Mouse (Mus musculus) 3T3-L1 (cell line): ENCODE measurements around the gene Fam102b.

Experiments
- DNase-seq: peaks from one replicate; pipeline ENCODE4 v3.0.0-alpha.2; 2015; ENCODE audit warnings: low read depth, low spot score

Gene Fam102b

DNA sequence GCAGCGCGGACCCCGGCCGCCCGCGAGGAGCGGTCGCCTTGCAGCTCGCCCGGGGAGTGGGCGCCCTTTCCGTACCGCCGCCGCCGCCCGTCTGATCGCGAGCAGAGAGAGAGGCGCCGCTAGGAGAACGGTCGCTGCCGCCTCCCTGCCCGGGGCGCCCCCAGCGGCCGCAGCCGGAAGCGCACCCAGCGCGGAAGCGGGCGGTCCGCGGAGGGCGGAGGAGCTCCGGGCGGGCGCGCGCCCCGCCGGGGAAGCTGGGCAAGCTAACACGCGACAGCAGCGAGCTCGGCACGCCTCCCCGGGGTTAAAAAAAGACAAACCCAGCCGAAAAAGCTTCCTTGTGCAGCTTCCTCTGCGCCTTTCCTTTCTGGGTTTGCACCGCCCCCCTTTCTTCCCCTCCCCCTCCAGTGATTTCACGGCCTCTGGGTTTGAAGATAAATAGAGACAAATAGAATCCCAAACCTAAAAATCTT, at the start of gene Fam102b:
Fam102b (minus strand) TSS at position 93 of the 473 bp plus-strand sequence.
- peak; percentile 92 for DNase-seq

- DNase-seq: peak; percentile 83
These were observed 35.6 kb upstream of the Fam102b start for GRCm38 (mm10) chr3:109062989-109063388.

DNA sequence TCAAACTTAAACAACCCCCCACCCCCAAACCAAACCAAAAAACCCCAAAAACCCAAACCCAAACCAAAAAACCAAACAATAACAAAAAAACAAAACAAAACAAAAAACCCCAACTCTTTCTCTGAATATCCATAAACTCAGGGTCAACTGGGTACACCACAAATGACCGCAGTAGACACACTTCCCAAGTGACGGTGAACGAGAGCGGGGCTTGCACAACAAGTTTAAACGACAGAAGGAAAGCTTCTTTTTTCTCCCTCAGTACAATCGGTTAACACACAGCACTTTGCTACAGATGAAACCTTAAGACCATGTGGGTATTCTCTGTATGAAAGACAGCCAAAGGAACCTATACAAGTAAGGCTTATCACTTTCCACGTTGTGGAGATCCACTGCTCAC, 35.0 kb upstream of the Fam102b start:
- DNase-seq: no peak

GRCm38 (mm10) chr3:109059903-109060302, 32.5 kb upstream of the Fam102b start:
- DNase-seq: peak; percentile 38

- DNase-seq: peak; percentile 48
These were observed 24.5 kb upstream of the Fam102b start for GRCm38 (mm10) chr3:109051946-109052331.

DNA sequence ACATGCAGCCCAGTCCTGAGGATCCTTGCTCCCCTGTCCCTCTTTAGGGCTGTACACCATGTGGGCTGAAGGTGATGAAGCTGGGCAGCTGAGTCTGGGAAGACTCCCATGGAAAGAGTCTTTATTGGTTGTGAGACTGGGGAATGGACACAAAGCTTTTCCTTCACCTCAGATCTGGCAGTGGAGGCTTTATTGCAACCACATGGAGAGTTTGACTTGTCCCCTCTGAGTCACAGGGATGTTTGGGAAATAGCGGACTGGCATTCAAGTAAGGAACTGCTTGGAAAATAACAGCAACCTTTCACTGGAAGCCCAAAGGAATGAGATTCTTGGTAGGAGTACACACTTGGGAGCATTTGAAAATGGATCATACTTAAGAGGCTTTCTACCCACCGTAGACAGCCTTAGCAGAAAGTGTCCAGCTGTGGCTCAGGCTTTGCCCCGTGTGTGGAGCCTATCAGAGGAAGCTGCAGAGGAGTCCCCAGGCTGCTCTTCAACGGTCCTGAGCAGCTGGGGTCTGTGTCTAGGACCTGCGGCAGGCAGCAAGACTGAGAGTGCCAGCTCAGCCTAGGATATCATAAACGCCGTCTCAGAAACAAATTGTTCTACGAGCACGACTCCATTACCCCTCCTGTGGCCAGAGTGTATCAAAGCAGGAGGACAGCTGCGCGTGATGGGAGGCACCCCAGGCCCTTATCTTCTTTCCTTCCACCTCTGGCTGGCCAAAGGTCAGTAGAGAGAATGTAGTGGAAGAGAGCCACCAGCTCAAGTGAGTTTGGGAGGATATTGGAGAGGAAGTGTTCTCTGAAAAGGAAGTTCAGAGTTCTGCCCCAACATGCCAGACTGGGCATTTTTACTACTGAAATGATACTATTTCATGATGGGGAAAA, 23.9 kb upstream of the Fam102b start:
- DNase-seq: peak; percentile 86

DNA sequence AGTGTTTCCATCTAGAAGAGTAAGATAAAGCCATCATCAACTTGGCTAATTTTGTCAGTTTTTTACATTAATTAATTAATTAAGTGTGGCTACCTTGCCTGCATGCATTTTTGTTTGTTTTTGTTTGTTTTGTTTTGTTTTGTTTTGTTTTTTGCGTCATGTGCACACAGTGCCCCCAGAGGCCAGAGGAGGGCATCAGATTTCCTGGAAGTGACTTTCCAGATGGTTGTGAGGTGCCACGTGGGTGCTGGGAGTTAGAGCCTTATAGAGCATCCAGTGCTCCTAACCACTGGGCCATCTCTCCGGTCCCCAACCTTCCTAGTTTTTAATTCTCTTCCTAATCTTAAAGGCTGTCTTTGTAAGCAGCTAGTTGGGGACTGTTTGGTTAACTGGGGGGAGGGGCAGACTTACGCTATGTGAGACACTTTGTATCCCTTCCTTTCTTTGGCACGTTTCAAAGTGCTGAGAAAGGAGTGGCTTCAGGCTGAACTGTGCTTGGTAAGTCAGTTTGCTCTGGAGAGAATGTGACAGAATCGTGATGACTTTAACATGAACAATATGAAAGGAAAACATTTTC, 20.4 kb upstream of the Fam102b start:
- DNase-seq: no peak

DNA sequence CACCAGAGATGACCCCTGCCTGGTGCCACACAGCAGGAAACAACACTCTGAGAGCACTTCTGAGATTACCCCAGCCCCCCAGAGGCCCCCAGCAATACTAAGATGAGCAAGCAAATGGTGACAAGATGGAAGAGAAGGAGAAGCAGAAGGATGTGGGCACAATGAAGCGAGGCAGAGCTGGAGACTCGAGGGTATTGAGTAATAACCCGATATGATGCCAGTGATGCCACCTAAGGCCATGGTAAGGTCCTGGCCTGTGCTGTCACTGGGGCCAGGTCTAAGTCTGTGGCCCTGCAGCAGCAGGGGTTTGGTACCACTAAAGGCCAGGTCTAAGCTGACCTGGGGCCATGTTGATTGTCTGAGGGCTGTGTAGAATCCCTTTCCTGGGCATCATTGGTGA, 19.0 kb upstream of the Fam102b start:
- DNase-seq: no peak

DNA sequence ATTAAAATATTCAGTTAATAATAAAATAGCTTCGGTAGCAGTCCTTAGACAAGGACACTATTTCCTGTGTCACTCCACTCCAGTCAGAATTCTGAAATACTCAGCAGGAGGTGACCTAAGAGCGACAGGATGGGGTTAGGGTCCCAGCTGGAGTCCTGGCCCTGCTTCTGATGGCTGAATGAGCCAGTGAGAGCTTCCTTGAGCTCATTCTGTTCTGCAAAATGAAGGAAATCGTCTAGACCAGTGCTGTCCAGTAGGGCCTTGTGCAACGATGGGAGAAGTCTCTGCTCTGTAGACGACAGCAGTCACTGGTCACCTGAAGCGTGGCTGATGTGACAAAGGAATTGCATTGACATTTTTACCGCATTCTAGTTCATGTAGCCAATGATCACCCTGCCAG, 16.0 kb upstream of the Fam102b start:
- DNase-seq: no peak

DNA sequence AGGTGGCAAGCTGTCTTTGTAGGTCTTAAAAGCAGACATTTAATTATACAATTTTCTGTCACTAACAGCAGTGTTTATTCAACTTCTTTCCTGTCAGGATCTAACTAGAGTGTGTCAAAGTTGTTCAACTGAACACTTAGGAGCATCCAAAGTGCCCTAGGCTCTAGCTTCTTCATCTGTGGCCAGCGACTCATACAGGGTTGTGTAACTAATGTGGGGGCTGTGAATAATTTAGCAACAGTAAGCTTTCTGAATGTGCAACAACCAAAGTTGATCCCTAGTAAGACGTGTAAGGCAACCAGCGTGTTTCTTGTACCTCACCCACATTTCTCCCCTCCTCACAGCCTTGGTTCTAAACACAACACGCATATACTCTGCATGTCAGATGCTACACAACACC, 13.5 kb upstream of the Fam102b start:
- DNase-seq: peak; percentile 85

DNA sequence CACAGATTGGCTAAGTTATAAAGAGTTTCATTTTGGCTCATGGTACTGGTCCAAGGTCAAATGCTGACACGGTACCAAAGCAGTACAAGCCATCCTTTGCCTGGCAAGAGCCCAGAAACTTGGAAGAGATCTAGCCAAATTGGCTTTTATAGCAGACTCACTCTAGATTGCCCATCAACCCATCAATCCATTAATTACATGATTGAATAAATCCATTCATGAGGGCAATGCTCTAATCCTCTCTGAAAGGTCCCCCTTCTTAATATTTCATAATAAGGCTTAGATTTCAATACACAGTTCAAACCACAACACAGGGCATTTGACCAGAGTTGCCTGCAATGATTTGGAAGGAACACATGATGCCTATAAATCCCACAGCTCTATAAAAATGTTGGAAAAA, 7.0 kb upstream of the Fam102b start:
- no peak for DNase-seq

GRCm38 (mm10) chr3:109032306-109032705, 4.9 kb upstream of the Fam102b start:
- DNase-seq: peak; percentile 74

DNA sequence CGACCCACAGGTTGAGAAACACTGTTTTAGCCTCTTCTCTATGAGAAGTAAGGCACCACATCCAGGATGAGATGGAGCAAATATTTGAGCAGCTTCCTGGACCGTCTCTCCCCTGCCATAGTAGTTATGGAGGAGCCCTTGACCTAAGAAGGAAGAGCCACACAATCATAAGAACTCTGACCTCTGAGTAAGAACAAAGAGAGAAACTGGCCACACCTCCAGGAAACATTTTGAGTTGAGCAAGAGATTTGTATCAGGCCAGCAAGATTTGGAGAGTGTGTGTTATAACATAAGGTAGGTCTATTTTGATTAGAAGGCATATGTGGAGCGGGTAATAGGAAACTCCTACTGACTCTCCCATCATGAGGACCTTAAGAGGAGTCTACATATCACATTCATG, 4.2 kb upstream of the Fam102b start:
- no peak for DNase-seq

DNA sequence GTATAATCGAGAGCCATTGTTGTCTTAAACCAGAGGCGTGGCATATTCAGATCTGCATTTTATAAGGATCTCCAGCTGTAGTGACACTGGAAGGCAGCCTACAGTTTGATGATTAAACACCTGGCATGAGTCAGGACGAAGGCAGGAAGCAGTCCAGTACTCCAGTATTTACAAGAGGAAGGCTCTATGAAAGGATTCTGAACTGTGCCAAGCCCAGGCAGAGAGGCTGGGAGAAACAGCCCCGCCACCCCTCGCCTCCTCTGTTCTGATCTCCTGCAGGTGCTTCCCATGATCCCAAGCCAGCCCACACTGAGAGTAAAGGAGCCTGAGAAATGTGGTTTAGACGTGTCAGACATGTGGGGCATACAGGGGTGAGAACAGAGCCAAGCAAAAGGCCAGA, 3.4 kb upstream of the Fam102b start:
- DNase-seq: peak; percentile 72

DNA sequence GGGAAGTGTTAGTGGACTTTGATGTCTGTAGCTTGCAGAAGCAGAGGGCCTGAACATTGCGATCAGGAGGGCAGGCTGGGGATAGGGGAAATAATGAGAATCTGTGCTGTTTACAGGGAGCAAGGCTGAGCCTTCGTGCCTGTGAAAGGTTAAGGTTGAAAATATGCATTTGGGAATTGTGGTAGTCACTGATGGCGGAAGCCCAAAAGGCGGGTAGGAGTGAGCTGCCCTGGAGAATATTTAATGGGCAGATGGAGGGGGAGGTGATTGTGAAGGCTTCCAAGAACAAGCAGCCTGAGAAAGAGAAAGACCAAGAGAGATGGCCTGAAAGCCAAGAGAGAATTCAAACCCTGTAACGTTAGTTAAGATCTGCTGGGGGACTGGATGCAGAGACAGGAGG, 2.3 kb upstream of the Fam102b start:
- peak; percentile 64 for DNase-seq

- peak; percentile 74 for DNase-seq
These were observed 376 bp downstream of the Fam102b start for GRCm38 (mm10) chr3:109026991-109027470.

DNA sequence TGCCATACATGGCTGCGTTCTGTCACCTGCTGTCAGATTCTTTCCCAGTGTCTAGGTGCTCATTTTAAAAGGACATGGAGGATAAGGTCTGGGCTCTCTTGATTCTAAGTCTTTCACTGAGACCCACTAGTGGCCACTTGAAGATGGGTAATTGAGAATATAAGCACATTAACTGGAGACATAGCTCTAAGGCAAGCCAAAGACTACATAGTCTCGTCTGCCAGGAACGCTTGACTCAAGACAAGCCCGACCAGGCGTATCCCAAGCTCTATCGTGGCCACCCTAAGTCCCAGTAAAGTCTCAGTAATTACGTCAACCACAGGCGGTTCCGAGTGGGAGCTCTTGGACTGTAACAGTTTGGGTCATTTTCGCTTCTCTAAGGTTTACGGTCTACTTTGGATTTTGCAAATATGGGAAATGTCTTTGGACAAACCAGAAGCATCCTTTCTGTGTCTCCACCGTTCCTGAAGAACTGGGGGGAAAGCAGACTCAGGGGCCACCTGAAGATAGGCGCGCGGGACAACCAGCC, 881 bp downstream of the Fam102b start:
- peak; percentile 74 for DNase-seq

- peak; percentile 97 for DNase-seq
These were observed 1.8 kb downstream of the Fam102b start for GRCm38 (mm10) chr3:109025579-109025978.

GRCm38 (mm10) chr3:109023066-109023465, 4.3 kb downstream of the Fam102b start:
- no peak for DNase-seq

- DNase-seq: no peak
These were observed 5.5 kb downstream of the Fam102b start for GRCm38 (mm10) chr3:109021720-109022516.

DNA sequence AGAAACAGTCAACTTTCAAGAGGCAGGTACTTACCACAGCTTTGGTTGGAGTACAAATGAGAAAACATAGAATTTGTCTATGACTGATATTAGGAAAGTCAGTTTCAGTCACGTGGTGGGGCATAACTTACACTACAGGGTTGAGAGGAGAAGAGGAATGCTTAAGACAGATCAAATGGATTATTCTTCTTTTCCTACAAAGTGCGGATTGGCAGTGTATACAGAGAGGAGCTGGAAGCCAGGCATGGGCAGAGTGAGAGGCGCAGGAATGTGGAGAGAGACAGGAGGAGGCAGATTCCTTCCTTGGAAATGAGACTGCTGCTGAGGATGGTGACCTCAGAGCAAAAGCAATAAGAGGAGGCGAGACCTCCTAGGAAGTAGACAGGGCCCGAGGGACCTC, 9.1 kb downstream of the Fam102b start:
- DNase-seq: no peak

- no peak for DNase-seq
These were observed 14.8 kb downstream of the Fam102b start for GRCm38 (mm10) chr3:109012595-109012994.
